Mouse (Mus musculus): ENCODE results near the gene Tmem242. TPM values are rescaled to one million over a fixed set of nuclear protein-coding genes. Genes with fewer than 3 reads are reported as not detected.
"Not testable (repeated sequence)": the region's sequence is repeated elsewhere in the genome, so short reads cannot be mapped to it uniquely, and the experiment has no call there.

The Tmem242 gene
- polyA plus RNA-seq, 1 experiment: 12.1 TPM

GRCm38 (mm10) chr17:5466736-5467135, 26.7 kb upstream of the Tmem242 start:
- Histone ChIP-seq H3K27ac (ENCODE audit: control insufficient read depth, insufficient read depth, low read depth, low read length) (no peak overlapping the region), H3K4me3 (ENCODE audit: control insufficient read depth, low read depth, low read length) (no peak overlapping the region), H3K27me3 (ENCODE audit: control insufficient read depth, insufficient read depth, low read length) (no peaks in the 10 kb centered on the region), H3K36me3 (ENCODE audit: control insufficient read depth, insufficient read depth, low read length) (no peaks in the 10 kb centered on the region), H3K4me1 (ENCODE audit: control insufficient read depth, insufficient read depth, low read length) (peaks cover 6% of the 10 kb centered on the region)
- no peak for TF ChIP-seq CTCF (IDR thresholded peaks at IDR 0.05; ENCODE audit: control insufficient read depth, insufficient read depth, insufficient replicate concordance, low read depth, low read length)
- no peak for TF ChIP-seq POLR2A (IDR thresholded peaks at IDR 0.05; ENCODE audit: control insufficient read depth, low read depth, low read length)

DNA sequence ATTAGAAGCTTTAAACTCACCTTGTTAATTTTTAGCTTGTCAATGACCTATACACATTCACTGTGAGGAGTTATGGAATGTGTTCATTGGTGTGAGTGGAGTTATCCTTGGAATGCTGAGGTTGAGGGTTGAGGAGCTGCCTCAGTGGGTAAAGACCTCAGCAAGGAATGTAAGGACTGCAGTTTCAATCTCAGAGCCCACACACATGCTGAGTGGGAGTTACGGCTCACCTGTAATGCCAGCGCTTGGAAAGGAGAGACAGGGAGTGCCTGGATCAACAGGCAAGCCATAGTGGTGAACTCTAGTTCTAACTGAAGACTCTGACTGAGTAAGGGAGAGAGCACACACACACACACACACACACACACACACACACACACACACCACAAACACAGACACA, 23.9 kb upstream of the Tmem242 start:
- no peak overlapping the region for H3K27ac ChIP-seq (ENCODE audit: control insufficient read depth, insufficient read depth, low read depth, low read length)
- H3K27me3 ChIP-seq (ENCODE audit: control insufficient read depth, insufficient read depth, low read length): no peaks in the 10 kb centered on the region
- no peaks in the 10 kb centered on the region for H3K4me1 ChIP-seq (ENCODE audit: control insufficient read depth, insufficient read depth, low read length)
- no peaks in the 10 kb centered on the region for H3K36me3 ChIP-seq (ENCODE audit: control insufficient read depth, insufficient read depth, low read length)
- H3K4me3 ChIP-seq (ENCODE audit: control insufficient read depth, low read depth, low read length): no peak overlapping the region
- no peak for TF ChIP-seq CTCF (IDR thresholded peaks at IDR 0.05; ENCODE audit: control insufficient read depth, insufficient read depth, insufficient replicate concordance, low read depth, low read length)
- no peak for TF ChIP-seq POLR2A (IDR thresholded peaks at IDR 0.05; ENCODE audit: control insufficient read depth, low read depth, low read length)

- Histone ChIP-seq H3K4me1 (ENCODE audit: control insufficient read depth, insufficient read depth, low read length) (no peaks in the 10 kb centered on the region), H3K4me3 (ENCODE audit: control insufficient read depth, low read depth, low read length) (no peak overlapping the region), H3K27ac (ENCODE audit: control insufficient read depth, insufficient read depth, low read depth, low read length) (no peak overlapping the region), H3K27me3 (ENCODE audit: control insufficient read depth, insufficient read depth, low read length) (no peaks in the 10 kb centered on the region), H3K36me3 (ENCODE audit: control insufficient read depth, insufficient read depth, low read length) (no peaks in the 10 kb centered on the region)
- TF ChIP-seq CTCF (IDR thresholded peaks at IDR 0.05; ENCODE audit: control insufficient read depth, insufficient read depth, insufficient replicate concordance, low read depth, low read length): no peak
- TF ChIP-seq POLR2A (IDR thresholded peaks at IDR 0.05; ENCODE audit: control insufficient read depth, low read depth, low read length): no peak
Measured at GRCm38 (mm10) chr17:5453657-5454056, 13.6 kb upstream of the Tmem242 start.

GRCm38 (mm10) chr17:5443751-5444150, 3.7 kb upstream of the Tmem242 start:
- no peak for TF ChIP-seq CTCF (IDR thresholded peaks at IDR 0.05; ENCODE audit: control insufficient read depth, insufficient read depth, insufficient replicate concordance, low read depth, low read length)
- TF ChIP-seq POLR2A (IDR thresholded peaks at IDR 0.05; ENCODE audit: control insufficient read depth, low read depth, low read length): no peak
- Histone ChIP-seq H3K4me1 (ENCODE audit: control insufficient read depth, insufficient read depth, low read length) (peaks cover 8% of the 10 kb centered on the region), H3K36me3 (ENCODE audit: control insufficient read depth, insufficient read depth, low read length) (no peaks in the 10 kb centered on the region), H3K27me3 (ENCODE audit: control insufficient read depth, insufficient read depth, low read length) (no peaks in the 10 kb centered on the region), H3K27ac (ENCODE audit: control insufficient read depth, insufficient read depth, low read depth, low read length) (peak overlapping the region; percentile 88), H3K4me3 (ENCODE audit: control insufficient read depth, low read depth, low read length) (no peak overlapping the region)

DNA sequence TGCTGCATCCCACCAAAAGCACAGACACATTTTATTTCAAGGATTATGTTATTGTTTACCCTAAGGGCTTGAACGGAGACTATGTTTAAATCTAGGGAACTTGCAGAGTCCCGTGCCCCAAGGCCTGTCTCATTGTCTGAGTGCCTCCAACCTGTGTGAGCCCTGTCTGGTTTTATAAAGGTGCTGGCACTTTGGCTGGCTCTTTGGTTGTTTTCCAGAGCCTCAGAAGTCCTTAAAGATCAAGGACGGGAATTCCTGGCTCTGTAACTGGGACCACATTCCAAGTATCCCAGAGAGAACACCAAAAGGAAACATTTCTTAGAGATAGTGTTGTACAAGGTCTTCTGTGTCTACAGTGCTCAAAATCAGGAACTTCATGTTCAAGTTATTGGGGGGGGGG, 3.2 kb upstream of the Tmem242 start:
- Histone ChIP-seq H3K27me3 (ENCODE audit: control insufficient read depth, insufficient read depth, low read length) (no peaks in the 10 kb centered on the region), H3K4me3 (ENCODE audit: control insufficient read depth, low read depth, low read length) (no peak overlapping the region), H3K4me1 (ENCODE audit: control insufficient read depth, insufficient read depth, low read length) (peaks cover 8% of the 10 kb centered on the region), H3K27ac (ENCODE audit: control insufficient read depth, insufficient read depth, low read depth, low read length) (peak overlapping the region; percentile 73), H3K36me3 (ENCODE audit: control insufficient read depth, insufficient read depth, low read length) (no peaks in the 10 kb centered on the region)
- no peak for TF ChIP-seq POLR2A (IDR thresholded peaks at IDR 0.05; ENCODE audit: control insufficient read depth, low read depth, low read length)
- TF ChIP-seq CTCF (IDR thresholded peaks at IDR 0.05; ENCODE audit: control insufficient read depth, insufficient read depth, insufficient replicate concordance, low read depth, low read length): no peak

GRCm38 (mm10) chr17:5442403-5442802, 2.3 kb upstream of the Tmem242 start:
- not testable (repeated sequence) for H3K36me3 ChIP-seq (ENCODE audit: control insufficient read depth, insufficient read depth, low read length); H3K27me3 ChIP-seq (ENCODE audit: control insufficient read depth, insufficient read depth, low read length); H3K4me3 ChIP-seq (ENCODE audit: control insufficient read depth, low read depth, low read length); H3K4me1 ChIP-seq (ENCODE audit: control insufficient read depth, insufficient read depth, low read length); H3K27ac ChIP-seq (ENCODE audit: control insufficient read depth, insufficient read depth, low read depth, low read length)

DNA sequence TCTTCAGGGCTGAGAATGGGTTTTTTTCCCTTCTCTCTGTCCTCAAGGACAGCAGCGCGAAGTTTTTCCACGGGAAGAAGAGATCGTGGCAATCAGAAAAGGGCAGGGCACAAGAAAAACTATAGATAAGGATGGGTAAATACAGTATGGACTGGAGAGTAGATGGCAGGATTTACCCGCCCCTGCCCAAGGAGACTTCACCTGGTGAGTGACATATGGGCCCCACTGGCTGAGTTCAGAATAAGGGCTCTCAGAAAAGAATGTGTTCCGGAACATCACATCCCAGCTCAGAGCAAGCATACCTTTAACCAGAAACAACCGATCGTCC, 264 bp downstream of the Tmem242 start:
- Histone ChIP-seq H3K4me1 (ENCODE audit: control insufficient read depth, insufficient read depth, low read length) (peaks cover 5% of the 10 kb centered on the region), H3K4me3 (ENCODE audit: control insufficient read depth, low read depth, low read length) (peak overlapping the region; percentile 97), H3K27ac (ENCODE audit: control insufficient read depth, insufficient read depth, low read depth, low read length) (peak overlapping the region; percentile 75), H3K27me3 (ENCODE audit: control insufficient read depth, insufficient read depth, low read length) (no peaks in the 10 kb centered on the region), H3K36me3 (ENCODE audit: control insufficient read depth, insufficient read depth, low read length) (no peaks in the 10 kb centered on the region)
- TF ChIP-seq POLR2A (IDR thresholded peaks at IDR 0.05; ENCODE audit: control insufficient read depth, low read depth, low read length) (no peak), CTCF (IDR thresholded peaks at IDR 0.05; ENCODE audit: control insufficient read depth, insufficient read depth, insufficient replicate concordance, low read depth, low read length) (no peak)

DNA sequence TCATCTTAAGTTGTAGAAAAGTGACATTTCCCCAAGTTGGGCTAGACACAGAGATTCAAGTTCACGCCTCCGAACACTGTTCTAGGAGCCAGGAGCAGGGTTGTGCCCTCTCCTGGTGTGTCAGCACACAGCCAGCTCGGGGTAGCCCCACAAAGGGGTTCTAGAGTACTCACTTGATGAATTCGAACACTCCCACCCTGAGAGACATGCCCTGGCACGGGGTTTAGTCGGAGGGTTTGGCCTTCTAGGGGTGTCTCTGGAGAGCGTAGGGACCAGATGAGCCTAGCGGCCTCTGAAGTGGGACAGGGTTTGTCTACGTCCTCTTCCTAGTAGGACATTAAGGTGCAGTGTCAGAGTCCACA, 10.3 kb downstream of the Tmem242 start:
- TF ChIP-seq POLR2A (IDR thresholded peaks at IDR 0.05; ENCODE audit: control insufficient read depth, low read depth, low read length) (no peak), CTCF (IDR thresholded peaks at IDR 0.05; ENCODE audit: control insufficient read depth, insufficient read depth, insufficient replicate concordance, low read depth, low read length) (no peak)
- no peaks in the 10 kb centered on the region for H3K27me3 ChIP-seq (ENCODE audit: control insufficient read depth, insufficient read depth, low read length)
- no peak overlapping the region for H3K27ac ChIP-seq (ENCODE audit: control insufficient read depth, insufficient read depth, low read depth, low read length)

More for the DNA sequence above, 10.3 kb downstream of the Tmem242 start:
- no peak overlapping the region for H3K4me3 ChIP-seq (ENCODE audit: control insufficient read depth, low read depth, low read length)
- H3K36me3 ChIP-seq (ENCODE audit: control insufficient read depth, insufficient read depth, low read length): no peaks in the 10 kb centered on the region; the same call in 1 of the 2 replicates
- no peaks in the 10 kb centered on the region for H3K4me1 ChIP-seq (ENCODE audit: control insufficient read depth, insufficient read depth, low read length)
